Comparison of ENCODE assay signal across 17 mouse cellular contexts in the genomic region with DNA sequence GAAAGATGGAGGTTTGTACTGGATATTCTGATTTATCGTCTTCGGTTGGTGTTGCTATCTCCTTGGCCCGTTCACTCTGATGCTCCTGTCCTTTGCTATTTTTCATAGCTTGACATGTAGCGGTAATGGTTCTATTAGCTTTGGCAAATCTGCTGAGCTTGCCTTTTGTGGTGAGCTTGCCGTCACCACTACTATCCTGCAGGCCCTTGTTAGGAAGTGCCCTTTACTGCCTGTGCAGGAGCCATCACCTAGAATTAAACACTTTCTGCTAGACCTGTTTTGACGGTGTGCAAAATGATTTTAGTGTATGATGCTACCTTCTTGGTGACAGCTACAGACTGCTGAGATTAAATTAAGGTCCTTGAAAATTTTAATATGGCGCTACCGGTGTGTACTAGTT.
"Had no signal": no experiment of that assay in that cellular context is flagged by ENCODE, and none has a peak within 500 bp of the region (broad histone marks: within the 10 kb centered on the region; RNA-seq: fewer than 3 reads in every experiment).

No protein-coding gene starts in this region.

- DNase-seq: kidney, adult 18-20 months; kidney, postnatal 10 days; kidney, postnatal 4 days; lung, adult 2 months; lung, postnatal 36 days; midbrain, embryonic 14.5 days; right cerebral cortex, postnatal 4 days; spleen, adult 18-20 months; thymus, adult 18-20 months; thymus, postnatal 14 days had no signal

- H3K9ac ChIP-seq: liver, embryonic 15.5 days; neural tube, embryonic 12.5 days had no signal

- H3K4me1 ChIP-seq: liver, embryonic 15.5 days; neural tube, embryonic 12.5 days had no signal

- H3K9me3 ChIP-seq: limb, embryonic 10.5 days; liver, embryonic 15.5 days; neural tube, embryonic 12.5 days had no signal

- ATAC-seq: lung, postnatal 0 days had no signal

- H3K27me3 ChIP-seq: liver, embryonic 15.5 days; neural tube, embryonic 12.5 days had no signal

- H3K4me2 ChIP-seq: liver, embryonic 11.5 days; liver, embryonic 15.5 days; neural tube, embryonic 12.5 days had no signal

- H3K4me3 ChIP-seq: layer of hippocampus, adult 2 months; limb, embryonic 10.5 days; liver, embryonic 15.5 days; myocyte; neural tube, embryonic 12.5 days had no signal

- H3K36me3 ChIP-seq: limb, embryonic 10.5 days; liver, embryonic 15.5 days; neural tube, embryonic 12.5 days had no signal

- H3K27ac ChIP-seq: layer of hippocampus, adult 2 months; limb, embryonic 10.5 days; liver, embryonic 15.5 days; neural tube, embryonic 12.5 days had no signal
